Mouse (Mus musculus): ENCODE measurements around the gene P3h3.
"Not testable (repeated sequence)": the region's sequence is repeated elsewhere in the genome, so short reads cannot be mapped to it uniquely, and the experiment has no call there.

The P3h3 gene

GRCm38 (mm10) chr6:124829799-124830700, 27.5 kb downstream of the P3h3 start:
- peak; percentile 90 for DNase-seq

GRCm38 (mm10) chr6:124828868-124829798, 28.4 kb downstream of the P3h3 start, which contains the start of the genes Usp5 and Cdca3:
Usp5 (minus strand) TSS chr6:124829484.
Cdca3 (plus strand) TSS chr6:124829547.
- DNase-seq = peak; percentile 96

- peak; percentile 49 for DNase-seq
These were observed 29.4 kb downstream of the P3h3 start for GRCm38 (mm10) chr6:124828101-124828592.

GRCm38 (mm10) chr6:124822049-124822448, 35.5 kb downstream of the P3h3 start:
- DNase-seq = no peak

- DNase-seq = no peak
These were observed 36.7 kb downstream of the P3h3 start for GRCm38 (mm10) chr6:124820891-124821290.

- no peak for DNase-seq
These were observed 39.6 kb downstream of the P3h3 start for GRCm38 (mm10) chr6:124817971-124818370.

- DNase-seq = no peak
These were observed 40.0 kb downstream of the P3h3 start for GRCm38 (mm10) chr6:124817563-124817962.

- DNase-seq = no peak
These were observed 40.4 kb downstream of the P3h3 start for GRCm38 (mm10) chr6:124817125-124817524.

GRCm38 (mm10) chr6:124816611-124817010, 40.9 kb downstream of the P3h3 start:
- no peak for DNase-seq

GRCm38 (mm10) chr6:124814858-124815774, 42.4 kb downstream of the P3h3 start:
- no peak for DNase-seq

GRCm38 (mm10) chr6:124814448-124814847, 43.1 kb downstream of the P3h3 start:
- DNase-seq = no peak

- peak; percentile 85 for DNase-seq
These were observed 43.6 kb downstream of the P3h3 start, which contains the start of gene Tpi1 for GRCm38 (mm10) chr6:124813933-124814332. Tpi1 (minus strand) TSS chr6:124814296.

GRCm38 (mm10) chr6:124813496-124813895, 44.1 kb downstream of the P3h3 start:
- DNase-seq = peak; percentile 82

- DNase-seq = peak; percentile 33
These were observed 44.7 kb downstream of the P3h3 start for GRCm38 (mm10) chr6:124812848-124813247.

- peak; percentile 33 for DNase-seq
These were observed 45.6 kb downstream of the P3h3 start for GRCm38 (mm10) chr6:124811701-124812560.

- DNase-seq = no peak
These were observed 46.2 kb downstream of the P3h3 start for GRCm38 (mm10) chr6:124811403-124811665.

GRCm38 (mm10) chr6:124810566-124811402, 46.8 kb downstream of the P3h3 start:
- DNase-seq = not testable (repeated sequence)

- no peak for DNase-seq
These were observed 47.6 kb downstream of the P3h3 start for GRCm38 (mm10) chr6:124809775-124810538.

- peak; percentile 76 for DNase-seq
These were observed 48.3 kb downstream of the P3h3 start for GRCm38 (mm10) chr6:124809052-124809774.

All from thymus, postnatal 4 days (tissue).